Mouse (Mus musculus) MN1 (cell line): ENCODE data around the gene Nes.
A peak's percentile ranks its signal among the peaks of the same experiment; 100 is the strongest.

ENCODE experiments used
- DNase-seq: peaks from one replicate; pipeline ENCODE4 v3.0.0-alpha.2; 2016; ENCODE audit warnings: low spot score

The Nes gene

GRCm38 (mm10) chr3:88022322-88023191 is 51.7 kb downstream of the Nes start:
- DNase-seq: peak; percentile 97

GRCm38 (mm10) chr3:88023192-88024074 is 52.6 kb downstream of the Nes start:
- DNase-seq: peak; percentile 78

- no peak for DNase-seq
Observed at GRCm38 (mm10) chr3:88026823-88027222, 55.9 kb downstream of the Nes start.

- DNase-seq: no peak
Observed at GRCm38 (mm10) chr3:88027434-88028186, 56.7 kb downstream of the Nes start, which contains the start of gene Hapln2. Gene Hapln2 (minus strand): TSS chr3:88027583.
